Mouse (Mus musculus) bone marrow, adult 2 months (tissue): ENCODE data around the gene Mtmr3. TPM values are rescaled to one million over a fixed set of nuclear protein-coding genes. Genes with fewer than 3 reads are reported as not detected.

Experiments
- H3K27ac ChIP-seq: fragments of 200-500 bp; 2 replicates; pipeline ENCODE4 v1.5.1; 2012; ENCODE audit warnings: low read depth, mild to moderate bottlenecking, control low read depth, inconsistent platforms, low read length; ENCODE audit not compliant: control insufficient read depth, poor library complexity, insufficient read depth
- H3K4me1 ChIP-seq: fragments of 200-500 bp; 2 replicates; pipeline ENCODE4 v1.6.1; 2011; ENCODE audit warnings: low read length; ENCODE audit not compliant: control insufficient read depth, insufficient read depth
- H3K4me3 ChIP-seq: fragments of 200-500 bp; replicated peaks from 2 replicates; pipeline ENCODE3; 2011; ENCODE audit warnings: mild to moderate bottlenecking, low read depth, low read length, control low read depth; ENCODE audit not compliant: control insufficient read depth
- CTCF ChIP-seq: fragments of 200-500 bp; IDR thresholded peaks from 2 replicates; pipeline ENCODE4 v1.5.1; 2011; ENCODE audit warnings: low read length, control low read depth; ENCODE audit not compliant: control insufficient read depth, insufficient read depth
- POLR2A ChIP-seq: fragments of 200-500 bp; IDR thresholded peaks from 2 replicates; pipeline ENCODE4 v1.6.1; 2011; ENCODE audit warnings: low read depth, mild to moderate bottlenecking, control low read depth, low read length, borderline replicate concordance; ENCODE audit not compliant: control insufficient read depth
- WGBS: fragments of 180-500 bp; shearing (Covaris S2); methylation state at CpG from one replicate; pipeline ENCODE4 v1.1.7; 2018; 5-methylcytosine and 5-hydroxymethylcytosine counted together
- polyA plus RNA-seq: library from polyadenylated mRNA; stranded (reverse); fragments of >200 nt; gene quantifications from 2 replicates; pipeline ENCODE4 v1.2.4, GENCODE M21; 2011; ENCODE audit warnings: low replicate concordance; ENCODE audit not compliant: missing spikeins, insufficient read depth, insufficient read length

Mtmr3 gene
- polyA plus RNA-seq, 1 experiment, result 49.6 TPM

GRCm38 (mm10) chr11:4629861-4630280 lies 35.2 kb upstream of the Mtmr3 start:
- 69% methylated on average over 8 of the region's 8 CpGs for WGBS
- TF ChIP-seq POLR2A (no peak), CTCF (no peak)
- H3K4me3 ChIP-seq, result no peak overlapping the region
- H3K27ac ChIP-seq, result no peak overlapping the region
- no peaks in the 10 kb centered on the region; the same call in 1 of the 2 replicates for H3K4me1 ChIP-seq

GRCm38 (mm10) chr11:4627636-4628035 lies 33.0 kb upstream of the Mtmr3 start:
- Histone ChIP-seq H3K27ac (no peak overlapping the region), H3K4me1 (no peaks in the 10 kb centered on the region), H3K4me3 (no peak overlapping the region)
- no peak for TF ChIP-seq CTCF
- no peak for TF ChIP-seq POLR2A
- 84% methylated on average over 7 of the region's 7 CpGs for WGBS

GRCm38 (mm10) chr11:4625931-4626330 lies 31.3 kb upstream of the Mtmr3 start:
- TF ChIP-seq CTCF (no peak), POLR2A (no peak)
- Histone ChIP-seq H3K27ac (no peak overlapping the region), H3K4me3 (no peak overlapping the region), H3K4me1 (no peaks in the 10 kb centered on the region)
- 81% methylated on average over 7 of the region's 7 CpGs for WGBS

- no peak for TF ChIP-seq CTCF
- TF ChIP-seq POLR2A, result no peak
- 81% methylated on average over 5 of the region's 5 CpGs for WGBS
- H3K27ac ChIP-seq, result no peak overlapping the region
- H3K4me3 ChIP-seq, result no peak overlapping the region
- H3K4me1 ChIP-seq, result no peaks in the 10 kb centered on the region
These were observed 28.3 kb upstream of the Mtmr3 start for GRCm38 (mm10) chr11:4622997-4623396.

GRCm38 (mm10) chr11:4622442-4622986 lies 27.9 kb upstream of the Mtmr3 start:
- TF ChIP-seq POLR2A (no peak), CTCF (no peak)
- H3K27ac ChIP-seq, result no peak overlapping the region
- H3K4me3 ChIP-seq, result no peak overlapping the region
- 82% methylated on average over 7 of the region's 7 CpGs for WGBS
- no peaks in the 10 kb centered on the region; the same call in 1 of the 2 replicates for H3K4me1 ChIP-seq

- H3K27ac ChIP-seq, result no peak overlapping the region
- H3K4me1 ChIP-seq, result no peaks in the 10 kb centered on the region; the same call in 1 of the 2 replicates
- no peak overlapping the region for H3K4me3 ChIP-seq
- WGBS, result 75% methylated on average over 4 of the region's 4 CpGs
- TF ChIP-seq CTCF (no peak), POLR2A (no peak)
These were observed 27.2 kb upstream of the Mtmr3 start for GRCm38 (mm10) chr11:4621866-4622265.

GRCm38 (mm10) chr11:4620501-4621108 lies 25.9 kb upstream of the Mtmr3 start:
- Histone ChIP-seq H3K27ac (no peak overlapping the region), H3K4me1 (no peaks in the 10 kb centered on the region; the same call in 1 of the 2 replicates), H3K4me3 (no peak overlapping the region)
- 76% methylated on average over 13 of the region's 13 CpGs for WGBS
- no peak for TF ChIP-seq CTCF
- TF ChIP-seq POLR2A, result no peak

- TF ChIP-seq CTCF (no peak), POLR2A (no peak)
- Histone ChIP-seq H3K27ac (no peak within 1 kb of the TSS), H3K4me1 (no peaks in the 10 kb centered on the region; the same call in 1 of the 2 replicates), H3K4me3 (no peak within 1 kb of the TSS)
- WGBS, result 74% methylated on average over 16 of the region's 16 CpGs
These were observed 25.4 kb upstream of the Mtmr3 start, which contains the start of gene Gm11032 for GRCm38 (mm10) chr11:4620017-4620485. Gene Gm11032 (plus strand): TSS chr11:4620067.
